Mouse (Mus musculus): ENCODE data around the gene Icam5. TPM values are rescaled to one million over a fixed set of nuclear protein-coding genes. Genes with fewer than 3 reads are reported as not detected.
A peak's percentile ranks its signal among the peaks of the same experiment; 100 is the strongest.

The Icam5 gene
- polyA plus RNA-seq, 1 experiment from 2014 or later: 0.58 TPM

DNA sequence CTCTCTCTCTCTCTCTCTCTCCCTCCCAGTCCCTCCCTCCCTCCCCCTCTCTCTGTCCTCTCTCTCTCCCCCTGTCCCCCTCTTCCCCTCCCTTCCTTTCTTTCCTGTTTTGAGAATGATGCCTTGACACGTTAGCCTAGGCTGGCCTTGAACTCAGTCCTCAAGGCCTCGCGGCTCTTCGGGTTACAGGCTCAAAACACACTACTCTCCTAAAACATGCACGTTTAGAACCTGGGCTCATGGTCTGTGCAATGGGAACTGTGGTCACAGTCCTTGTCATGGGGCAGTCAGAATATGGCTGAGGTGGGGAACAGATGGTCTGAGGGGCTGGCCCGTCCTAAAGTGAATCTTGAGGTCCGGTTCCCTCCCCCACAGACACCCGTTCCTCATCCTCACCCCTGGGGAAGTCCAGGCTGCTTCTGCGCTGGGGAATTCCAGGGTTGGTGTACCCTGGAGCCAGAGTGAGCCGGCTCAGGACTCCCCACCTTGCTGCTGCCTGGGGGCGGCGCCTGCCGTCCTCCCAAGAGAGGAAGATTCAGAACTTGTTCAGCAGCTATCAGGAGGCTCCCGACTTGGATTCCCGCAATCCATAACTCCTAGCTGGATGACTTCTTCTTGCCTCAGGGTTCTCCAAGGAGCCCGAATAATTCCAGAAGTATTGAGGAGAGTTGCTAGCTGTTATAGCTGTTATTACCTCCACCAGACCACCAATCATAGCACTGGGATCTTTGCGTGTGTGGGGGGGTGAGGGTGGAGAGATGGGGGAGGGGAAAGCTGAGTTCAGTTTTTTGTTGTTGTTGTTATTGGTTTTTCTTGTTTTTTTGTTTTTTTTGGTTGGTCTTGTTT is 15.3 kb upstream of the Icam5 start:
- Histone ChIP-seq H3K27ac (no peak overlapping the region), H3K4me2 (peak overlapping the region; percentile 13; the same call in 1 of the 2 replicates), H3K4me1 (replicated peaks) (peaks cover 15% of the 10 kb centered on the region), H3K9me3 (no peaks in the 10 kb centered on the region), H3K4me3 (peak overlapping the region; percentile 25; the same call in 1 of the 2 replicates), H3K36me3 (no peaks in the 10 kb centered on the region), H3K27me3 (peaks cover 84% of the 10 kb centered on the region), H3K9ac (no peak overlapping the region)
- WGBS: 8% methylated on average over 16 of the region's 17 CpGs
- ATAC-seq (ENCODE audit: low FRiP score): no peak

DNA sequence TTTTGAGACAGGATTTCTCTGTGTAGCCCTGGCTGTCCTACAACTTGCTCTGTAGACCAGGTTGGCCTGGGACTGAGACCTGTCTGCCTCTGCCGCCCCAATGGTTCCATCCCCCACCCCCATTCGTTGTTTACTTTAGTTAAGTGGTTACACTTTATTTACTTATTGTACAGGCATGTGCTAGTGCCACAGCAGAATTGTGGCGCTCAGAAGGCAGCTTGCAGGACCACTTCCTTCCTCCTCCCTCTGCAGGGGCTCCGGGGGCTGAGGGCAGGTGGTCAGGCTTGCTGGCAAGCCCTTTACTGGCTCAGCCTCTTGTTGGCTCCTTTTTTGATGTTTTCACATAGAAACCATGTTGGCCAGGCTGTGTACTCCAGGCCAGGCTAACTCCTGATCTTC is 14.7 kb upstream of the Icam5 start:
- Histone ChIP-seq H3K36me3 (no peaks in the 10 kb centered on the region), H3K9me3 (no peaks in the 10 kb centered on the region), H3K4me2 (no peak overlapping the region), H3K27ac (no peak overlapping the region), H3K9ac (no peak overlapping the region), H3K4me3 (0 out of 2 replicates have a peak overlapping the region, but pooled peaks have one; percentile 8), H3K4me1 (replicated peaks) (peaks cover 15% of the 10 kb centered on the region), H3K27me3 (peaks cover 87% of the 10 kb centered on the region)
- no peak for ATAC-seq (ENCODE audit: low FRiP score)
- WGBS: 39% methylated on average over 4 of the region's 4 CpGs

DNA sequence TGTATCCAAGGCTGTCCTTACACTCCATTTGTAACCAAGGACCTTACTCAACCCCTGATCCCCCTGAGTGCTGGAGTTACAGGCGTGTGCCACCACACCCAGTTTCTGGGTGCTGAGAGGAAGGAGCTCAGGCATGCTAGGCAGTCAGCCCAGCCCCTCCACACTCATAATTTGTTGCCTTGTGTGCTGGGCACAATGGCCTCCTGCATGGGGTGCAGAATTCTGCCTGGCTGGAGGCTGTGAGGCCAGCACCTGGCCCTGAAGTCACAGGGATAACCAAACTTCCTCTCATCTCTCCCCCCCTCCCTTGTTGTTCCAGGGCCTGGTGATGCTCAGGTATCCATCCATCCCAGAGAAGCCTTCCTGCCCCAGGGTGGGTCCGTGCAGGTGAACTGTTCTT is 13.3 kb upstream of the Icam5 start:
- H3K27ac ChIP-seq: no peak overlapping the region
- H3K4me3 ChIP-seq: no peak overlapping the region
- no peaks in the 10 kb centered on the region for H3K36me3 ChIP-seq
- no peak for ATAC-seq (ENCODE audit: low FRiP score)
- WGBS: 92% methylated on average over 2 of the region's 2 CpGs
- no peak overlapping the region for H3K4me2 ChIP-seq
- H3K9ac ChIP-seq: no peak overlapping the region
- H3K27me3 ChIP-seq: peaks cover 73% of the 10 kb centered on the region
- peaks cover 15% of the 10 kb centered on the region for H3K4me1 ChIP-seq (replicated peaks)
- no peaks in the 10 kb centered on the region for H3K9me3 ChIP-seq

DNA sequence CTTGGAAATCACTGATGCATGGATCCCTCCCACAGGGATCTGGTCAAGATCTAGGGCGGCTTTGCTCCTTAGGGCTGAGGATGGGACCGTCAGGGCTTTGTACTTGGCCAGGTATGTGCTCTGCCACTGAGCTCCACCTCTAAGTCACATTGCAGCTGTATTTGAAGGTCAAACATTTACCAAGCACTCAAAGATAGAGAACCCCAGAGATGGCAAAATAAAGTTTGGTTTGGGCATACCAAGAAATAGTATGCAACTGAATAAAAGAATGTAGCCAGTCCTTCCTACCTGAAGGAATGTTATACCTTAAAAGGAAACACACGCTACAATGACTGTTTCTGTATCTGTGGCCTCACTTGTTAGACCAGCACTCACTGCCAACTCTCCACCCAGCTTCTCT is 10.5 kb upstream of the Icam5 start:
- no peaks in the 10 kb centered on the region for H3K4me1 ChIP-seq (replicated peaks)
- peaks cover 58% of the 10 kb centered on the region for H3K27me3 ChIP-seq
- no peak overlapping the region for H3K4me3 ChIP-seq
- WGBS: 75% methylated on average over 3 of the region's 3 CpGs
- no peaks in the 10 kb centered on the region for H3K36me3 ChIP-seq
- H3K27ac ChIP-seq: no peak overlapping the region
- no peak overlapping the region for H3K9ac ChIP-seq
- no peak overlapping the region for H3K4me2 ChIP-seq
- ATAC-seq (ENCODE audit: low FRiP score): no peak
- no peaks in the 10 kb centered on the region for H3K9me3 ChIP-seq

DNA sequence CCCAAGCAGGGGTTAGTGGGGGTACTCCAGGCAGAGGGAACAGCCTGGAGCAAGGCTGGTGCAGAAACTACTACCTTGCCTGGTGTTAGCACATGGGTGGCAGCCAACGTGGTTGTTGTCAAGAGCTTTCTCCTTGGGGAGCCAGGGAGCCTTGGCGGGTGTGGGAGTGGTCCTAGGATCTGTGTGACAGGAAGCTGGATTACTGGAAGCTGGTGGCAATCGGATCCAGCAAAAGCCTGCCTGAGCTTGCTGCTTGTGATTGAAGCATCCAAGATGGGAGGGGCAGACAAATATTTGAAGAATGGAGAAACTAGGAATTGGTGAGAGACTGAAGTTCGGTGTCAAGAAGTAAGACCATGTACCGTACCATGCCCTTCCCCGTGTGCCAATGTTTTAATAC is 9.6 kb upstream of the Icam5 start:
- WGBS: 65% methylated on average over 6 of the region's 6 CpGs
- 0 out of 2 replicates have a peak, but pooled peaks cover under 1% of the 10 kb centered on the region for H3K4me1 ChIP-seq (replicated peaks)
- peaks cover 58% of the 10 kb centered on the region for H3K27me3 ChIP-seq
- H3K9ac ChIP-seq: no peak overlapping the region
- H3K27ac ChIP-seq: no peak overlapping the region
- H3K9me3 ChIP-seq: no peaks in the 10 kb centered on the region
- ATAC-seq (ENCODE audit: low FRiP score): no peak
- H3K36me3 ChIP-seq: no peaks in the 10 kb centered on the region
- no peak overlapping the region for H3K4me2 ChIP-seq
- H3K4me3 ChIP-seq: no peak overlapping the region

DNA sequence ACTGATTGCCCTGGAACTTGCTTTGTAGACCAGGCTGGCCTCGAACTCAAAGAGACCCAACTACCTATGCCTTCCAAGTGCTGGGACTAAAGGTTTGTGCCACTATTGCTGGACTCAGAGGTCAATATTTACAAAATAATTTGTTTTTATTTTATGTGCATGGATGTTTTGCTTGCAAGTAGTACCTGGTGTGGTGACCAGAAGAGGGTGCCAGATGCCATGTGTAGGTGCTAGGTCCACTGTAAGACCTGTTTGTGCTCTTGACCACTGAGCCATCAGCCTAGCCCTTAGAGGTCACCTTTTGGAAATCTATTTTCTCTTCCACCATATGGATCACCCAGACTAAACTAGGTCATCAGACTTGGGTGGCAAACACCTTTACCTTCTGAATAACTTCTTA is 9.1 kb upstream of the Icam5 start:
- no peaks in the 10 kb centered on the region for H3K9me3 ChIP-seq
- H3K27ac ChIP-seq: no peak overlapping the region
- ATAC-seq (ENCODE audit: low FRiP score): no peak
- 78% methylated on average over 1 of the region's 1 CpGs for WGBS
- 0 out of 2 replicates have a peak, but pooled peaks cover 4% of the 10 kb centered on the region for H3K4me1 ChIP-seq (replicated peaks)
- no peak overlapping the region for H3K4me3 ChIP-seq
- H3K4me2 ChIP-seq: no peak overlapping the region
- H3K9ac ChIP-seq: no peak overlapping the region
- H3K27me3 ChIP-seq: peaks cover 58% of the 10 kb centered on the region
- no peaks in the 10 kb centered on the region for H3K36me3 ChIP-seq

DNA sequence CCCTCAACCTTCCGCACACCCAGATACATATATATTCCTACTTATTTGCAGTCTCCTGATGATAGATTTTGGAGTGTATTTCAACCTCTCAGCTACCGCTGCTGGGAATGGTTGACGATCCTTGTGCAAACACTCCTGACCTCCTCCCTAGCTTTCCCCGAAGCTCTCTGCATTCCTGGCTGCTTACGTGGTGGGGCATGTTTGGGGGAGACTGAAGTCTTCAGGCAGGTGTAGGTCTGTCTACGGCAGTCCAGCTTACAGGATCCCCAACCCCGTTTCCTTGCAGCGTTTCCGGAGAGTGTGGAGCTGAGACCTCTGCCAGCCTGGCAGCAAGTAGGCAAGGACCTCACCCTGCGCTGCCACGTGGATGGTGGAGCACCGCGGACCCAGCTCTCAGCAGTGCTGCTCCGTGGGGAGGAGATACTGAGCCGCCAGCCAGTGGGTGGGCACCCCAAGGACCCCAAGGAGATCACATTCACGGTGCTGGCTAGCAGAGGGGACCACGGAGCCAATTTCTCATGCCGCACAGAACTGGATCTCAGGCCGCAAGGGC is 6.5 kb upstream of the Icam5 start:
- H3K4me1 ChIP-seq (replicated peaks): peaks cover 17% of the 10 kb centered on the region
- H3K27me3 ChIP-seq: peaks cover 66% of the 10 kb centered on the region
- no peak overlapping the region for H3K27ac ChIP-seq
- ATAC-seq (ENCODE audit: low FRiP score): no peak
- no peak overlapping the region for H3K4me2 ChIP-seq
- 71% methylated on average over 19 of the region's 19 CpGs for WGBS
- H3K4me3 ChIP-seq: no peak overlapping the region
- no peak overlapping the region for H3K9ac ChIP-seq
- no peaks in the 10 kb centered on the region for H3K9me3 ChIP-seq
- H3K36me3 ChIP-seq: no peaks in the 10 kb centered on the region

DNA sequence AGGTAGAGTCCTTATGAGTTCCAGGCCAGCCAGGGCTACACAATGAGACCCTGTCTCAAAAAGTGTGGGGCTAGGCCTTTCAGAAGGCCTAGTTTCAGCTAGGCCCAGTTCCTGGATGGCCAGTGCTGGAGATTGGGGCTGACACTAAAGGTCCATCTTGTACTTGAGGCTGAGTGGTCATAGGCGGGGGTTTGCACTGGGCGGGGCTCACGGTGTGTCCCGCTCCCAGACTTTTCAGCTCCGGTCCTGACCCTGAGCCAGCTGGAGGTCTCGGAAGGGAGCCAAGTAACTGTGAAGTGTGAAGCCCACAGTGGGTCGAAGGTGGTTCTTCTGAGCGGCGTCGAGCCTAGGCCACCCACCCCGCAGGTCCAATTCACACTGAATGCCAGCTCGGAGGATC is 5.0 kb upstream of the Icam5 start:
- H3K27me3 ChIP-seq: peaks cover 71% of the 10 kb centered on the region
- ATAC-seq (ENCODE audit: low FRiP score): no peak
- H3K9me3 ChIP-seq: no peaks in the 10 kb centered on the region
- peaks cover 31% of the 10 kb centered on the region for H3K4me1 ChIP-seq (replicated peaks)
- no peak overlapping the region for H3K4me3 ChIP-seq
- H3K27ac ChIP-seq: no peak overlapping the region
- no peak overlapping the region for H3K4me2 ChIP-seq
- 86% methylated on average over 12 of the region's 12 CpGs for WGBS
- H3K9ac ChIP-seq: no peak overlapping the region
- no peaks in the 10 kb centered on the region for H3K36me3 ChIP-seq

DNA sequence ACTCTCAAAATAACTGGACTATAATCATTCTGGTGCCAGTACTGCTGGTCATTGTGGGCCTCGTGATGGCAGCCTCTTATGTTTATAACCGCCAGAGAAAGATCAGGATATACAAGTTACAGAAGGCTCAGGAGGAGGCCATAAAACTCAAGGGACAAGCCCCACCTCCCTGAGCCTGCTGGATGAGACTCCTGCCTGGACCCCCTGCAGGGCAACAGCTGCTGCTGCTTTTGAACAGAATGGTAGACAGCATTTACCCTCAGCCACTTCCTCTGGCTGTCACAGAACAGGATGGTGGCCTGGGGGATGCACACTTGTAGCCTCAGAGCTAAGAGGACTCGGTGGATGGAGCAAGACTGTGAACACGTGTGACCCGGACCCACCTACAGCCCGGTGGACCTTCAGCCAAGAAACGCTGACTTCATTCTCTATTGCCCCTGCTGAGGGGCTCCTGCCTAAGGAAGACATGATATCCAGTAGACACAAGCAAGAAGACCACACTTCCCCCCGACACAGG is 4.0 kb upstream of the Icam5 start:
- Histone ChIP-seq H3K4me1 (replicated peaks) (peaks cover 41% of the 10 kb centered on the region), H3K4me2 (no peak overlapping the region), H3K4me3 (no peak overlapping the region), H3K9me3 (no peaks in the 10 kb centered on the region), H3K36me3 (no peaks in the 10 kb centered on the region), H3K27ac (no peak overlapping the region), H3K27me3 (peaks cover 77% of the 10 kb centered on the region), H3K9ac (peak overlapping the region; percentile 35)
- 51% methylated on average over 8 of the region's 8 CpGs for WGBS
- ATAC-seq (ENCODE audit: low FRiP score): no peak

DNA sequence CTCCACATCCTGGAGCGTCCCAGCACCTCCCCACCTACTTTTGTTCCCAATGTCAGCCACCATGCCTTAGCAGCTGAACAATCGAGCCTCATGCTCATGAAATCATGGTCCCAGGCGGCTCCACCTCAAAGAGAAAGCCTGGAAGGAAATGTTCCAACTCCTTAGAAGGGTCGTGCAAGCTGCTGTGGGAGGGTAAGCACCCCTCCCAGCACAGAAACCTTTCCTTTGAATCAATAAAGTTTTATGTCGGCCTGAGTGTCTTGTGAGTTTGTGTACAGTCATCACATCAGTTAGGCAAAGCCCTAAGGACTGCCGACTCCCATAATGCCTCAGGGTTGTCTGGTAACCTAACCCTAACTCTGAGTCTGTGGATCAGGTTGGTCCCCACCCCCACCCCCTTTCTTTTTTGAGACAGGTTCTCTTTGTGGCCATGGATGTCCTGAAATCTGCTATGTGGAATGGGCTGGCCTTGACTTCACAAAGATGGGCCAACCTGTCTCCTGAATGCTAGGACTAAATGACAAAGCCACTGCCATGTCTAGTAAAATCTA is 3.2 kb upstream of the Icam5 start:
- peaks cover 49% of the 10 kb centered on the region for H3K4me1 ChIP-seq (replicated peaks)
- no peaks in the 10 kb centered on the region for H3K36me3 ChIP-seq
- H3K9me3 ChIP-seq: no peaks in the 10 kb centered on the region
- no peak for ATAC-seq (ENCODE audit: low FRiP score)
- peaks cover 85% of the 10 kb centered on the region for H3K27me3 ChIP-seq
- H3K9ac ChIP-seq: no peak overlapping the region
- no peak overlapping the region for H3K27ac ChIP-seq
- 72% methylated on average over 6 of the region's 6 CpGs for WGBS
- H3K4me2 ChIP-seq: no peak overlapping the region
- H3K4me3 ChIP-seq: no peak overlapping the region

DNA sequence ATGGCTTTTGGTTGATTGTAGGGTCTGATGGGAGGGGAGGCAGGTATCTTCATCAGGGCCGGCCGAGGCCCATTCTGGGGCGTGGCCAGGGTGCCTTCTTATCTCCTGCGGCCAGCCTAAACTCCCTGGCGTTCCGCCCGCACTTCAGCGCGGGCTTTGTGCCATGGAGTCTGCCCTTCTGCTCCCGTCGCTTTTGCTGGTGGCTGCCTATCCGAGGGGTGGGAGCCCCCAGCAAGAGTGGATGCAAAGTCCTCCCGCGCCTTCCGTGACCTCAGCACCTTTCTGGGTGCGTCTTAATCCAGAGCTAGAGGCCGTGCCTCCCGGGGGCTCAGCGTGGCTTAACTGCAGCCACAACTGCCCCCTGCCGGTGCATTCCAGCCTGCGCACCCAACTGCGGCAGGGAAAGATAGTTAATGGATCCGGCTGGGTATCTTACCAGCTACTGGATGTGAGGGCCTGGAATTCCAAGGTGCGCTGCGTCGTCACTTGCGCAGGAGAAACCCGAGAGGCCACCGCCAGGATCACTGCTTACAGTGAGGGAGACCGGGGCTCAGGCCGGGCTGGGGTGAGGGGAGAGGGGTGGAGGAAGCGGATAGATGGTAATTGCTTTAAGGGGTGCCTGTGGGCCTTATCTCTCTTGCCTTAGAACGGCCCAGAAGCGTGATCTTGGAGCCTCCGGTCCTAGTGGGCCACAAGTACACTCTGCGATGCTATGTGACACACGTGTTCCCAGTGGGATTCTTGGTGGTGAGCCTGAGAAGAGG is 2.4 kb upstream of the Icam5 start, which contains the start of gene Icam4:
Gene Icam4 (plus strand): TSS at position 83 of the 764 bp plus-strand sequence.
- Histone ChIP-seq H3K4me1 (replicated peaks) (peaks cover 50% of the 10 kb centered on the region), H3K27me3 (peaks cover 92% of the 10 kb centered on the region)

More for the DNA sequence above, 2.4 kb upstream of the Icam5 start, which contains the start of gene Icam4:
- 2% methylated on average over 37 of the region's 37 CpGs for WGBS
- peak within 1 kb of the TSS; percentile 24 for H3K4me3 ChIP-seq
- H3K4me2 ChIP-seq: peak within 1 kb of the TSS; percentile 94
- H3K9me3 ChIP-seq: no peaks in the 10 kb centered on the region
- ATAC-seq (ENCODE audit: low FRiP score): no peak
- no peaks in the 10 kb centered on the region for H3K36me3 ChIP-seq
- 0 out of 2 replicates have a peak within 1 kb of the TSS, but pooled peaks have one; percentile 20 for H3K9ac ChIP-seq
- H3K27ac ChIP-seq: no peak within 1 kb of the TSS
